Mouse (Mus musculus) liver, embryonic 14.5 days (tissue): ENCODE measurements at regions not wholly inside any gene's neighbourhood (a gene's known extent, or its start where the extent isn't known, plus 50 kb on each side); places are given as distances from the start of the nearest gene placed in this dataset.
A peak's percentile ranks its signal among the peaks of the same experiment; 100 is the strongest.

Experiments
- ATAC-seq: fragments of 200-750 bp; cut with Nextera tagmentation; 2 replicates; pipeline ENCODE4 v1.8.0; 2017; ENCODE audit warnings: moderate number of reproducible peaks, mild to moderate bottlenecking, moderate library complexity; ENCODE audit not compliant: insufficient read depth
- DNase-seq, 3 experiments: peaks; one replicate each; pipeline ENCODE4 v3.0.0-alpha.2; 2012 to 2013; ENCODE audit warnings: low read depth in 3 of 3, low spot score in 3 of 3
- H3K27ac ChIP-seq: fragments of 300-500 bp; sonication (generic); 2 replicates; pipeline ENCODE4 v1.5.1; 2014; ENCODE audit warnings: moderate library complexity, mild to moderate bottlenecking, control low read depth, inconsistent platforms
- H3K27me3 ChIP-seq: fragments of 300-500 bp; sonication (generic); 2 replicates; pipeline ENCODE4 v1.6.1; 2014; ENCODE audit warnings: mild to moderate bottlenecking, low read length, moderate library complexity; ENCODE audit not compliant: control insufficient read depth, insufficient read depth
- H3K36me3 ChIP-seq: fragments of 300-500 bp; sonication (generic); replicated peaks from 2 replicates; pipeline ENCODE4 v1.6.1; 2014; ENCODE audit warnings: low read depth; ENCODE audit not compliant: control insufficient read depth, insufficient read depth
- H3K4me1 ChIP-seq, 2 experiments: fragments of 200-500 bp in 1 of 2; fragments of 300-500 bp in 1 of 2; sonication (generic) in 1 of 2; replicated peaks; 2 replicates each; pipeline ENCODE4 v1.6.1; 2012 to 2014; ENCODE audit warnings: antibody characterized with exemption in 1 of 2, inconsistent platforms in 1 of 2, low read length in 1 of 2; ENCODE audit not compliant: control insufficient read depth in 2 of 2, insufficient read depth in 2 of 2
- H3K4me2 ChIP-seq: fragments of 300-500 bp; sonication (generic); 2 replicates; pipeline ENCODE4 v1.6.1; 2014; ENCODE audit warnings: low read depth, mild to moderate bottlenecking, control low read depth, moderate library complexity
- H3K4me3 ChIP-seq, 2 experiments: fragments of 200-500 bp in 1 of 2; fragments of 300-500 bp in 1 of 2; sonication (generic) in 1 of 2; 2 replicates each; pipeline ENCODE4 v1.5.1; 2012 to 2014; ENCODE audit warnings: low read depth in 2 of 2, low read length in 2 of 2, mild to moderate bottlenecking in 2 of 2, control low read depth in 1 of 2, inconsistent platforms in 1 of 2, moderate library complexity in 1 of 2; ENCODE audit not compliant: insufficient read depth in 1 of 2
- H3K9ac ChIP-seq: fragments of 300-500 bp; sonication (generic); replicated peaks from 2 replicates; pipeline ENCODE4 v1.6.1; 2014; ENCODE audit warnings: mild to moderate bottlenecking, control low read depth, moderate library complexity
- H3K9me3 ChIP-seq: fragments of 300-500 bp; sonication (generic); 2 replicates; pipeline ENCODE4 v1.6.1; 2016; ENCODE audit warnings: low read length, mixed read lengths; ENCODE audit not compliant: control insufficient read depth
- CTCF ChIP-seq: IDR thresholded peaks from 2 replicates; pipeline ENCODE4 v1.5.1; 2016; ENCODE audit warnings: antibody characterized with exemption, low read depth, control low read depth
- EP300 ChIP-seq: IDR thresholded peaks from 2 replicates; pipeline ENCODE4 v1.6.1; 2016; ENCODE audit warnings: antibody characterized with exemption, low read depth
- WGBS: fragments of 180-500 bp; shearing (Covaris S2); extraction: QIAGEN DNeasy Blood & Tissue Kit; methylation state at CpG from one replicate; pipeline ENCODE4 v1.1.7; 2014; ENCODE audit not compliant: insufficient replicate concordance; 5-methylcytosine and 5-hydroxymethylcytosine counted together

GRCm38 (mm10) chr2:170203496-170203895 lies 55.6 kb upstream of the Zfp217 start:
- DNase-seq (no peak), ATAC-seq (no peak)
- Histone ChIP-seq H3K9ac (no peak overlapping the region), H3K4me1 (peaks cover 24 to 30% of the 10 kb centered on the region in 2 experiments), H3K36me3 (no peaks in the 10 kb centered on the region), H3K4me2 (no peak overlapping the region), H3K9me3 (no peaks in the 10 kb centered on the region), H3K27me3 (no peaks in the 10 kb centered on the region), H3K4me3 (no peak overlapping the region), H3K27ac (no peak overlapping the region)
- WGBS = 85% methylated on average over 5 of the region's 5 CpGs
- no peak for TF ChIP-seq CTCF
- no peak for TF ChIP-seq EP300

- peak overlapping the region; percentile 18 to 25 for H3K4me3 ChIP-seq
- DNase-seq (peak in 2 of 3 experiments; percentile 64 to 65), ATAC-seq (peak; percentile 92)
- H3K9me3 ChIP-seq = no peaks in the 10 kb centered on the region
- peak overlapping the region; percentile 57 for H3K4me2 ChIP-seq
- no peaks in the 10 kb centered on the region for H3K27me3 ChIP-seq
- 13% methylated on average over 10 of the region's 10 CpGs for WGBS
- H3K9ac ChIP-seq = peak overlapping the region; percentile 48
- no peaks in the 10 kb centered on the region for H3K36me3 ChIP-seq
- peak overlapping the region; percentile 71 for H3K27ac ChIP-seq
- no peak for TF ChIP-seq EP300
- peaks cover 24 to 29% of the 10 kb centered on the region in 2 experiments for H3K4me1 ChIP-seq
These were observed 54.0 kb upstream of the Zfp217 start for GRCm38 (mm10) chr2:170201816-170202371.
